Mouse (Mus musculus): ENCODE data around the gene C130079G13Rik. TPM values are rescaled to one million over a fixed set of nuclear protein-coding genes. Genes with fewer than 3 reads are reported as not detected.

C130079G13Rik gene
- not detected for total RNA-seq (2023)

DNA sequence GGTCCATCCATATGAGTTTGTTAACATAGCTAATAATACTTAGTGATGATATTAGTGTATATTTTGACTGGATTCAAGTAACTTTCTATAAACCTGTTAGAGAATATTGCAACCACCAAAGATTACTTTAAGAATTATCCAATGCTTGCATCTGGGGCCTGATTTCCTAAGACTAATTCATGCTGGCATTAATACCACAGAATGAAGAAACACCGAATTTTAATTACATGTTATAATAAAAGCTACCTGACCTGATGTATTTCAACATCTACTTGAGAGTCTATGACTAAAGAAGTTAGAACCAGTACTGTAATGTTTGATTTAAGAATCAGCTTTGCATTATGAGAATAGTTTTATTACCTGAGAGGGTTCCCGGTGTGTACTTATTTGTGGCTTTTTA lies at the start of gene C130079G13Rik:
Gene C130079G13Rik (plus strand): TSS at position 301 of the 400 bp plus-strand sequence.

Other genes with a start within 250 kb of the C130079G13Rik start
- gene Gm5538, start 195.4 kb upstream of the C130079G13Rik start, total RNA-seq (2023): 1.6 TPM
- gene Gm8298, start 64.2 kb upstream of the C130079G13Rik start, total RNA-seq (2023): not detected
- gene Aadacl2, start 81.5 kb downstream of the C130079G13Rik start, total RNA-seq (2023): not detected
- gene Aadac, start 100.5 kb downstream of the C130079G13Rik start, total RNA-seq (2023): not detected
- not detected for gene Sucnr1, start 156.7 kb downstream of the C130079G13Rik start, total RNA-seq (2023)